Mouse (Mus musculus): ENCODE results near the gene Gm42688.
A peak's percentile ranks its signal among the peaks of the same experiment; 100 is the strongest.
"Not testable (repeated sequence)": the region's sequence is repeated elsewhere in the genome, so short reads cannot be mapped to it uniquely, and the experiment has no call there.

Gene Gm42688

DNA sequence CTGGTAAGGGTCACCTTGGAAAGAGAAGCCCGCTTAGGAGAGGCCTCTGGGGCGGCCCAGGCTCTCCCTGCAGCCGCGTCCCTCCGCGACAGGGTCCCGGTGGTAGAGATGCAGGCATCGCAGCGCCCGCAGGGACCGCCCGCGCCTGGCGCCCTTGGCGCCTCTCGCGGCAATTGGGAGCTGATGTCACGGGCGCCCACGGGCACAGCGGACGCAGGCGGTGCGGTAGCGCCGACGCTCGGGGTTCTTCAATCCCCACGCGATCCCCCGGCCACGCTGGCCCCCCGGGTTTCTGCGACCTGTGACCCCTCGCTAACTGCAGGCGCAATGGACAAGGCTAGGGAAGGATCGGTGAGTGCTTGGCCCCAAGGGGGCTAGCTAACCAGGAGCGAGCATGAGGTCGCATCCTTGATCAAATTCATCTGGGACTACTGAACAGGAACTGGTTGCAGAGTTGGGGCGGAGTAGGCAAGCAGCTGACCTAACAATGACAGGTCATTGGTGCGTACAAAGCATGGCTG lies 40.9 kb downstream of the Gm42688 start:
- no peak for DNase-seq

GRCm38 (mm10) chr6:83142886-83143285 lies 41.5 kb downstream of the Gm42688 start:
- no peak for DNase-seq

- no peak for DNase-seq
Observed at GRCm38 (mm10) chr6:83145209-83145608, 43.8 kb downstream of the Gm42688 start.

- no peak for DNase-seq
Observed at GRCm38 (mm10) chr6:83145805-83146204, 44.4 kb downstream of the Gm42688 start.

DNA sequence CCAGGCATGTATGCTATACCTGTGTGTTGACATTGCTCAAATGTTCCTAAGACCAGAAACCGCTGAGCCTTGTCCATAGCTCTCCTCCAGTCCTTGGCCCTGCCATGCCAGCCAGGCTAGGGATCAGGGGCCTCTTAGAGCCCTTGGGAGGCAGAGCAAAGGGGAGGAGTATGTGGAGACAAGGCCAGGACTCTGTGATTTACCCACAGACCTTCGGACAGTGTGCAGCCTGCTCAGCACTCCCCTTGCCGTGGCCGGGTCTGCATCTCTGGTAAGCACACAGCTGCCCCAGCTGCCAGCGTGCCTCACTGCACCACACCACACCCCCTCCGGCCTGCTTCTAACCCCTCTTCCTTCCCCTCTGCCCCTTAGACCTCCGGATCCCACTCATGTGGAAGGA lies 45.9 kb downstream of the Gm42688 start:
- DNase-seq, result no peak

DNA sequence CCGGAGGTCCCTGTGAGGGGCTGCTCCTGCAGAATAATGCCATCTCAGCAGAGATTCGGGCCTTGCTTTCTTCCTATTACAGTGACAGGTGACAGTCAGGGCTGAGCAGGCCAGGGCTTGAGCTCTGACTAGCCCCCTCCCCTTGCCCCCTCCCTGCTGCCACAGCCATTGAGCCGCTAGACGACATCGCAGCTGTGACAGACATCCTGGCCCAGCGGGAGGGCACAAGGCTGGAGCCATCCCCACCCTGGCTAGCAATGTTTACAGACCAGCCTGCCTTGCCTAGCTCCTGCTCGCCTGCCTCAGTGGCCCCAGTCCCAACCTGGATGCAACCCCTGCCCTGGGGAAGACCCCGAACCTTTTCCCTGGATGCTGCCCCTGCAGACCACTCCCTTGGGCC lies 50.3 kb downstream of the Gm42688 start:
- DNase-seq, result no peak

- no peak for DNase-seq
Observed at GRCm38 (mm10) chr6:83153038-83153437, 51.6 kb downstream of the Gm42688 start.

GRCm38 (mm10) chr6:83153485-83153884 lies 52.1 kb downstream of the Gm42688 start:
- DNase-seq, result no peak

- DNase-seq, result no peak
Observed at GRCm38 (mm10) chr6:83155552-83156238, 54.3 kb downstream of the Gm42688 start.

DNA sequence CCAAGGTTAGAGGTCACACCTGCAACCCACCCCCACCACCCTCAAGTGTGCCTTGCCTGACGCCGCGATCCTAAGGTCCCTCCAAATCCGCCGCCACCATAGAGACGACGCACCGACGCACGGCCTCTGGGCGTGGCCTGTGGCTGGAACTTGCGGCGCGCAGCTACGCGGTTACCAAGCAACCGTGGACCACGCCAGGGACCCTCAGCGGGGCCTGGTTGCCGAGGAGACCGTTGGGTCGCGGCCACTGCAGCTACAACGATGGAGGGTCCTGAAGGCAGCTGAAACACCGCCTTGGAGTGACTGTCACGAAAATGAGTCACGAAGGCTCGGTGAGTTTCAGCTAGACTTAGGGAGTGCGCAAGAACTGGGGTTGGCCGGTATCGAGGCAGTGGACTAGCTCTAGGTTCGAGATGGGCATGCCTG lies 54.9 kb downstream of the Gm42688 start, which contains the start of the genes Wdr54 and 1700003E16Rik:
TSS of gene Wdr54 (minus strand) at position 139 of the 426 bp plus-strand sequence.
TSS of gene 1700003E16Rik (plus strand) at position 146 of the 426 bp plus-strand sequence.
- DNase-seq, result peak; percentile 61

- not testable (repeated sequence) for DNase-seq
Observed at GRCm38 (mm10) chr6:83159456-83159855, 58.0 kb downstream of the Gm42688 start.

Measured in cerebellum, adult 11 months (tissue).